Mouse (Mus musculus): ENCODE measurements around the gene Rbp2. TPM values are rescaled to one million over a fixed set of nuclear protein-coding genes. Genes with fewer than 3 reads are reported as not detected.

Rbp2 gene
- polyA plus RNA-seq, 1 experiment from 2014 or later, result 0.67 TPM

DNA sequence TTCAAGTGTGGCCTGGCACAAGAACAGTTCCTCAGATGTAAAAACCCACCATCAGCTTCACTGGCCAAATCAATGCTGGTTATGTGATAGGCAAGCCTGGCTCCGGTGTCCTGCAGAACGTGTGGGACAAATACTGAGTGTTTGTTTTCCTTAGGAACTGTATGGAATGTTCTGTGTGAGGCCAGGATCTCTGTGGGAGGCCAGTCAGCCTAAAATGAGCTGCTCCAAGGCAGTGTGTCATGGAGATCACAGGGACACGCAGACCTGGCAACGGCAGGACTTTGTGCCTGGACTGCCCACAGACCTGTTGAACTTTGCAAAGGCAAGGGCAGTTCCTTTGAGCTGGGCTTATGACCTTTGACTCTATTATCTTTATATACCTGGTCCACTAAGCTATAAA is 4.2 kb downstream of the Rbp2 start:
- no peaks in the 10 kb centered on the region for H3K36me3 ChIP-seq
- WGBS, result 51% methylated on average over 4 of the region's 4 CpGs
- no peak for ATAC-seq (ENCODE audit: low FRiP score)
- H3K27me3 ChIP-seq, result no peaks in the 10 kb centered on the region
- no peaks in the 10 kb centered on the region for H3K9me3 ChIP-seq (replicated peaks)
- H3K4me2 ChIP-seq (replicated peaks), result no peak overlapping the region
- no peak overlapping the region for H3K9ac ChIP-seq
- no peak overlapping the region for H3K4me3 ChIP-seq
- H3K4me1 ChIP-seq, result 0 out of 2 replicates have a peak, but pooled peaks cover 2% of the 10 kb centered on the region
- H3K27ac ChIP-seq, result no peak overlapping the region; the same call in 1 of the 2 replicates

DNA sequence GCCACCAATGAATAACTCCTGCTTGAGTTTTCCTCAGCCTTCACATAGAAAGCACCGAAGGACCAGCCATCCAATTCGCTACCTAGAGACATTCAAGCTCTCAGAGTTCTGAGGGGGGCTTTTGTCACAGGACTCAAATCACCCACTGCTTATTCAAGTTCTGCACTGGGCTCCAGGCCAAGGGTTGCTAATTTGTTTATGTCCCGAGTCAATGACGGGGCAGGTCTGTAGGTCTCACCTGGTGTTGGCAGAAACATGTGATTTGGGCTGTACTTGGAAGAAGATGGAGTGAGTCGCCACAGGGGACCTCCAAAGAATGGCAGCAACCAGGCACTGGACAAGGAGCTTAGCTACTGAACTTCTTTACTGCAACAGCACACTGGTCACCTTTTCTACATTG is 5.2 kb downstream of the Rbp2 start:
- 86% methylated on average over 5 of the region's 5 CpGs for WGBS
- no peak overlapping the region for H3K4me2 ChIP-seq (replicated peaks)

DNA sequence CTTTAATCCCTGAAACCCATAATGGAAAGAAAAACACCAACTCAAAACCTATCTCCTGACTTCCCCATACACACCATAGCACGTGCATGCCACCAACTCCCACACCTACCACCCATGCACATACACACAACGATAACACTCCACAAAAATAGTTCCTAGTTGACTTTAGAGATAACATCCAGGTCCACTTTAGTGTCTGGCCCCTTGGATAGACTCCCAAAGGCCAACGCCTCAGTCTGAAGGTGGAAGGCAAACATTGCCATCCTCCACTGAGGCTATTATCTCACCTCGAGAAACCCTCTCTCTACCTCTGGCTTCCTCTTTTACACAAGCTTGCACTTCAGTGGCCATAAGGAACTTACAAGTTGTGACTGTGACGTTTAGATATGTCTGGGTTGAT is 6.3 kb downstream of the Rbp2 start:
- Histone ChIP-seq H3K4me1 (peaks cover 8% of the 10 kb centered on the region), H3K27me3 (no peaks in the 10 kb centered on the region), H3K4me2 (replicated peaks) (no peak overlapping the region), H3K4me3 (no peak overlapping the region), H3K27ac (no peak overlapping the region), H3K9ac (no peak overlapping the region), H3K9me3 (replicated peaks) (no peaks in the 10 kb centered on the region), H3K36me3 (no peaks in the 10 kb centered on the region)
- ATAC-seq (ENCODE audit: low FRiP score), result no peak
- WGBS, result 87% methylated on average over 5 of the region's 5 CpGs

More for the DNA sequence above, 5.2 kb downstream of the Rbp2 start:
- no peak for ATAC-seq (ENCODE audit: low FRiP score)
- H3K9me3 ChIP-seq (replicated peaks), result no peaks in the 10 kb centered on the region
- H3K9ac ChIP-seq, result no peak overlapping the region
- no peaks in the 10 kb centered on the region for H3K36me3 ChIP-seq
- no peak overlapping the region for H3K27ac ChIP-seq
- H3K27me3 ChIP-seq, result no peaks in the 10 kb centered on the region
- 0 out of 2 replicates have a peak, but pooled peaks cover 2% of the 10 kb centered on the region for H3K4me1 ChIP-seq
- no peak overlapping the region for H3K4me3 ChIP-seq

DNA sequence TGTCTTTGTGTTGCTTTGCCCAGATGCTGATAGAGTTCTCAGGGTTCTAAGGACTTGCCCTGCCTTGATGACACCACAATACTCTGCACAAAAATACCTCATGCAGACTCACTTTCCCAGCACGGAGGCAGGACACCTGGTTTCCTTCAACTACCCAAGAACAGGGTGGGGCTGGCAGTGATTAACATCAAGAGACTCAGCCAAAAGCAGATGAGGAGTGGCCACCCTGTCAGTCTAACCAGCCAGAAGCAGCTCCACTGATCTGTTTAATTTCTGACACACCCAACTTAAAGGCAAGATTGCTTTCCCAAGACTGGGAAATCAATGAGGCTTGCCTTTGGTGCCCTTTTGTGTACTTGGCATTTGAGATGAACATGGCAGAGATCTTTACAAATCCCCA is 6.9 kb downstream of the Rbp2 start:
- H3K4me3 ChIP-seq, result no peak overlapping the region
- H3K27ac ChIP-seq, result no peak overlapping the region
- no peaks in the 10 kb centered on the region for H3K27me3 ChIP-seq
- 82% methylated on average over 1 of the region's 1 CpGs for WGBS
- no peak for ATAC-seq (ENCODE audit: low FRiP score)
- peaks cover 14% of the 10 kb centered on the region for H3K4me1 ChIP-seq
- H3K9me3 ChIP-seq (replicated peaks), result no peaks in the 10 kb centered on the region
- H3K4me2 ChIP-seq (replicated peaks), result no peak overlapping the region
- no peaks in the 10 kb centered on the region for H3K36me3 ChIP-seq
- no peak overlapping the region for H3K9ac ChIP-seq

DNA sequence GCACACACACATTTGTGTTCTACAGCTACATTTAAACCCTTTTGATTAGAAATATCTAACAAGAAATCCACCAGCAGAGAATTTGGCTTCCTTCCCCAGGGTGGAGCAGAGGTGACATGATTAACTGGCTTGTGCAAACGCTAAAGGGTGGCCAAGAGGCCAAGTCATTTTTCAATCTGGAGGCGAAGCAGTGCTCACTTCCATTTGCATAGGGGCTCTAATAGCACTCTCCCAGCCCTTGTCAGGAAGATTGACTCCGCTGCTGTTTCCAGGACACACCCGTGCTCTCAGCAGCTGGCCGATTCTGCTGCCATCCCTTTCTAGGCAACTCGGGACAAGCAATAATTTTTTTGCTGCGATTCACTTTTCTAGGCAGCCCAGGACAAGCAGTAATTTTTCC is 11.2 kb downstream of the Rbp2 start:
- Histone ChIP-seq H3K4me2 (replicated peaks) (0 out of 2 replicates have a peak overlapping the region, but pooled peaks have one; percentile 11), H3K9ac (no peak overlapping the region)
- 0 out of 2 replicates have a peak, but pooled peaks have one; percentile 60 for ATAC-seq (ENCODE audit: low FRiP score)

DNA sequence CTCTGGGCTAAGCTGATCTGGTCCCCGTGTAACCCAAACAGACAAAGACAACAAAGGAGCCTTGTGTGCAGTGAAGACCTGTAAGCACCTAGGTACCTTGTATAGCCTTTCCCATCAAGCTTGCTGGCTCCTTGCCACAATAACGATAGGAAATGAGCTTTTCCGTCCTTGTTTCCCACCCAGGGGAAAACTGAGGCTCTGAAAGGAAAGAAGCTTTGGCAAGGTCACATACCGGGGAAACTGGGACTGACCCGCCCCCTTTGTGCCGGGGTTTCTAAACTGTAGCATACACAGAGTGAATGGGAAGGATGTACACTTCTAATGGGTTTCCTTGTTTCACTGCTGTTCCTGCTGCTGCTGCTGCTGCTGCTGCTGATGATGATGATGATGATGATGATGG is 12.1 kb downstream of the Rbp2 start:
- H3K9ac ChIP-seq, result no peak overlapping the region
- WGBS, result 50% methylated on average over 6 of the region's 6 CpGs
- no peak overlapping the region for H3K4me2 ChIP-seq (replicated peaks)
- H3K27me3 ChIP-seq, result no peaks in the 10 kb centered on the region
- H3K9me3 ChIP-seq (replicated peaks), result no peaks in the 10 kb centered on the region
- H3K27ac ChIP-seq, result peak overlapping the region; percentile 75; the same call in 1 of the 2 replicates
- peaks cover 28% of the 10 kb centered on the region for H3K4me1 ChIP-seq
- H3K36me3 ChIP-seq, result no peaks in the 10 kb centered on the region
- no peak overlapping the region for H3K4me3 ChIP-seq
- ATAC-seq (ENCODE audit: low FRiP score), result no peak

More for the DNA sequence above, 11.2 kb downstream of the Rbp2 start:
- no peak overlapping the region for H3K4me3 ChIP-seq
- H3K27me3 ChIP-seq, result no peaks in the 10 kb centered on the region
- WGBS, result 24% methylated on average over 7 of the region's 7 CpGs
- H3K4me1 ChIP-seq, result peaks cover 28% of the 10 kb centered on the region
- peak overlapping the region; percentile 75; the same call in 1 of the 2 replicates for H3K27ac ChIP-seq
- H3K9me3 ChIP-seq (replicated peaks), result no peaks in the 10 kb centered on the region
- no peaks in the 10 kb centered on the region for H3K36me3 ChIP-seq

DNA sequence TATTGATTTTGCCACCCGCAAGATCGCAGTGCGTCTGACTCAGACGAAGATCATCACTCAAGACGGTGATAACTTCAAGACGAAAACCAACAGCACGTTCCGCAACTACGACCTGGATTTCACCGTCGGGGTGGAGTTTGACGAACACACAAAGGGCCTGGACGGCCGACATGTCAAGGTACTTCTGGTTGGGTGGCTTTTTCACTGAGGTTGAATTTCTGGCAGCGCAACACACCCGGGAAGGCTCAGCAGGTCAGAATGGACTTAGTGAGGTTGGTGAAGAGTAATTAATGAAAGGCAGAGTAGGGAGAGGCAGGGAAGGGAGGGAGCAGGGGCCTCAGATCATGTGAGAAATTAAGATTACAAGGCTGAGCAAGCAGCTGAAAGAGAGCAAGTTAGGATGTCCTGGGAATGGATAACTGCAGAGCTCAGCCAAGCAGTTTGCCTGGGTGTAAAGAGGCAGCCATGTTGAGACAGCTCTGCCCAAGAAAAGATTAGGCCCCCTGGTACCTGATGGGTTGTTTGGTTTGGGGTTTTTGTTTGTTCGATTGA is 12.9 kb downstream of the Rbp2 start:
- Histone ChIP-seq H3K27ac (no peak overlapping the region; the same call in 1 of the 2 replicates), H3K4me1 (peaks cover 28% of the 10 kb centered on the region), H3K9ac (no peak overlapping the region), H3K4me2 (replicated peaks) (no peak overlapping the region), H3K4me3 (no peak overlapping the region), H3K36me3 (no peaks in the 10 kb centered on the region), H3K9me3 (replicated peaks) (no peaks in the 10 kb centered on the region), H3K27me3 (no peaks in the 10 kb centered on the region)
- no peak for ATAC-seq (ENCODE audit: low FRiP score)
- WGBS, result 76% methylated on average over 17 of the region's 17 CpGs

DNA sequence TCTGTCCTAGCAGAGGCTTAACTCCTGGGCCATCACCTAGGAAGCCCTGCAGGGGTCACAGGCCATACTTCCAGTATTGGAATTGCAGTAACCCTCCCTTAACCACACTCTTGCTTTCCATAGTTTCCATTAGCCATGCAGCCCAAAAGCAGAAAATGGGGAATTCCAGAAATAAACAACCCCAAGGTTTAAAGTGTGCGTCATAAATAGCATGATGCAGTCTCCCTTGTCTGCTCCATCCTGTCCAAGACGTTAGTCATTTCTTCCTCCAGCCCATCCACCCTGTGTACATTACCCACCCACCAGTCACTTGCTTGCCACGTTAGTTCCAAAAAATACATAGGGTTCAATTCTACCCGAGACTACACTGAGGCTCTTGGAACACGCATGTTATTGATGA is 13.7 kb downstream of the Rbp2 start:
- no peaks in the 10 kb centered on the region for H3K9me3 ChIP-seq (replicated peaks)
- H3K27me3 ChIP-seq, result no peaks in the 10 kb centered on the region
- H3K36me3 ChIP-seq, result no peaks in the 10 kb centered on the region
- H3K27ac ChIP-seq, result no peak overlapping the region
- H3K4me3 ChIP-seq, result no peak overlapping the region
- no peak overlapping the region for H3K9ac ChIP-seq
- WGBS, result 91% methylated on average over 5 of the region's 5 CpGs
- no peak for ATAC-seq (ENCODE audit: low FRiP score)
- H3K4me1 ChIP-seq, result peaks cover 28% of the 10 kb centered on the region
- H3K4me2 ChIP-seq (replicated peaks), result no peak overlapping the region

DNA sequence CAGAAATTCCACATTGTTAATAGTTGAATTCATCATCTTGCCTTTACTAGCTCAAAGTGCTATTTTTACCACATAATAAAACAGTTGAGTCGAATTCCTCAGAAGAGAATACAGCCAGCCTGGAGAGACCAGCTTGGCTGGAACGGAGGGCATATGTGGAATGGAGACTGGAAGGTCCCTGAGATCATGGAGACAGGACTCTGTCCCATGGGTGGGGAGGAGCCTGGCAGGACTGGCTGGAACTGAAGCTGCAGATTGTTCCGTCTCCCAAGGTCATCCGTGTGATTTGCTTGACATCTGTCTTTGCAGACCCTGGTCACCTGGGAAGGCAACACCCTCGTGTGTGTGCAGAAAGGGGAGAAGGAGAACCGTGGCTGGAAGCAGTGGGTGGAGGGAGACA is 21.6 kb downstream of the Rbp2 start:
- no peaks in the 10 kb centered on the region for H3K4me1 ChIP-seq
- no peaks in the 10 kb centered on the region for H3K27me3 ChIP-seq
- no peak for ATAC-seq (ENCODE audit: low FRiP score)
- H3K36me3 ChIP-seq, result no peaks in the 10 kb centered on the region
- no peaks in the 10 kb centered on the region for H3K9me3 ChIP-seq (replicated peaks)
- no peak overlapping the region for H3K4me2 ChIP-seq (replicated peaks)
- no peak overlapping the region for H3K9ac ChIP-seq
- no peak overlapping the region for H3K27ac ChIP-seq
- 72% methylated on average over 6 of the region's 6 CpGs for WGBS
- H3K4me3 ChIP-seq, result no peak overlapping the region

DNA sequence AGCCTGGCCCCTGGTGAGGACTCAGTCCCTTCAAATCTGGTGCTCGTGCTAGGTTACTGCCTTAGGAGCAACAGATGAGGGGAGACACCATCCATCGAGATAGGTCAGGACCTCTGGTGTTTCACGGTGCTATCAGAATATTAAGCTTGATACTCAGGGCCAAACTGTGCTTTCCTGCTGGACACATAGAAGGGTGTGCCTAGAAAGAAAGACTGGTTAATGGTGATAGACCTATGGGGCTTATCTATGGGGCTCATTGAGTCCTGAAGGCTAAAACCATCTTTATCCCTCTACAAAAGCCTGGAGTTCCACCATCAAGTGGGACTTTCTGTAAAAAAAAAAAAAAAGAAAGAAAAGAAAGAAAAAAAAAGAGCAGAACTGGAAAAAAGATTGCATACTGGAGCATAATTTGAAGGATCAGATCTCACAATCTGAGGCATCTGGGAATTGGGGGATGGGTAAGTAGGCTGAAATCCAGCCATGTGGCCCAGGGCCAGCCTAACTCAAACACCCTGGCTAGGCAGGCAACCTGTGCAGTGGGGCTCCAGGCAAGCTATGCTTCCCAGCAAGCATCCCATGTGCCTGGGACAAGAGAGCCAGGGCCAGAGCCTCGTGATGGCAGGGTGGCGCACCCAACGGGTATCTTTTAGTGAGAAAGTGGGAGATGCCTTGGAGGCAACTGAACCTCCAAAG is 24.6 kb downstream of the Rbp2 start:
- Histone ChIP-seq H3K9me3 (replicated peaks) (no peaks in the 10 kb centered on the region), H3K27ac (no peak overlapping the region), H3K9ac (no peak overlapping the region), H3K4me2 (replicated peaks) (no peak overlapping the region), H3K4me1 (no peaks in the 10 kb centered on the region), H3K27me3 (no peaks in the 10 kb centered on the region), H3K36me3 (no peaks in the 10 kb centered on the region), H3K4me3 (no peak overlapping the region)
- no peak for ATAC-seq (ENCODE audit: low FRiP score)
- WGBS, result 90% methylated on average over 6 of the region's 6 CpGs

DNA sequence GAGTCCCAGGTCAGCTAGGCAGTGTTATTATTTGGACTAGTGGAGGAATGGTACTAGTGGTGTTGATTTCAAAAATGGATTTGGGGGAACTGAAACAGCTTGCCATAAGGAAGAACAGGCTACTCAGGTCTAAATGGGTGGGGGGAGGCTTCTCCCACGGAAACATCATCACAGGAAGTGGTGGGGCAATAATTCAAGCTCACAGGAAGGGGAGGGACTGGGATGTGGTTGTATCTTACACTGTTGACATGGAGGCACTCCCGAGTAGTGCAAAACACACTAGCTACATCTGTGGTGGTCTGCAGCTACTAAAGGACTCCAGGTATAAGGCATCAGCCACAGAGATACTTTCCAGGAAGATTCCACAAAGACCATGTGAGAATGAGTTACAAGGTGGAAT is 38.0 kb downstream of the Rbp2 start:
- H3K36me3 ChIP-seq, result no peaks in the 10 kb centered on the region
- no peak for ATAC-seq (ENCODE audit: low FRiP score)
- H3K4me3 ChIP-seq, result no peak overlapping the region

DNA sequence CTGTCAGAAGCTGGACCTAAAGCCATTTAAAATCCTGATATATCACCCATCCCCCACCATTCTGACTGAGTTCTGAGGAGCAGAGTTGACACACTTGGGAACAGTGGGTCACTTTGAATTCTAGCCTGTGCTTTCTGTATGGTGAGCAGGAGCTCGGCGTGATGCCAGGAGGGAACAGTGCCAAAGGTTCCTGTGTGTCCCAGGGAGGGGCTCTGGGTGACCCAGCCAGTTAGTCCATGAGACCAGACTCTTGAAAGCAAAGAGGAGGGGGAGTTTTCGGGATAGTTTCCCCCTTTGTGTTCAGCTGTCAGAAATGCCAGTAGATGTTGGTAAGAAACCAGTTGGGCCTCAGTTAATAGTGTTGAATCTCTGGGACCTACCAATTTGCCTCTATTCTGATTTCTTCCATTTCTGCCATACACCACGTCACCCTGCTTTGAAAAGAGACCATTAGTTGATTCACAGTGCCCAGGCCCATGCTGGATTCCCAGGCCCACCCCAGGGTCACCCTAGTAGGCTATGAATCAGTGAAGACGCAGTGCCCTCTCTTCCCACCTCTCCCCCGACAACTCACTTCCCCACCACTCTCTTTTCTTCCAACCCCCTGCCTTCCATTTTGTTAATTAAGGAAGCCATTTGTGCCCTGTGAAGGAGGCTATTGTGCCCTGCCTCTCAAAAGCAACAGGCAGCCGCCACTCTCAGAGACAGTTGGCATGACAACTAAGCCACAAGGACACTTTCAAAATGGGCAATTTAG is 39.0 kb downstream of the Rbp2 start:
- H3K9me3 ChIP-seq (replicated peaks), result no peaks in the 10 kb centered on the region
- ATAC-seq (ENCODE audit: low FRiP score), result peak; percentile 88
- no peak overlapping the region for H3K4me3 ChIP-seq
- H3K27me3 ChIP-seq, result no peaks in the 10 kb centered on the region
- no peak overlapping the region for H3K4me2 ChIP-seq (replicated peaks)
- no peaks in the 10 kb centered on the region for H3K36me3 ChIP-seq
- H3K4me1 ChIP-seq, result peaks cover 11% of the 10 kb centered on the region
- no peak overlapping the region for H3K9ac ChIP-seq
- 47% methylated on average over 7 of the region's 7 CpGs for WGBS
- no peak overlapping the region for H3K27ac ChIP-seq

More for the DNA sequence above, 38.0 kb downstream of the Rbp2 start:
- no peak overlapping the region for H3K27ac ChIP-seq
- H3K27me3 ChIP-seq, result no peaks in the 10 kb centered on the region
- H3K4me1 ChIP-seq, result peaks cover 11% of the 10 kb centered on the region
- no peak overlapping the region for H3K4me2 ChIP-seq (replicated peaks)
- H3K9me3 ChIP-seq (replicated peaks), result no peaks in the 10 kb centered on the region
- H3K9ac ChIP-seq, result no peak overlapping the region
- WGBS, result 87% methylated on average over 2 of the region's 2 CpGs
